Mouse (Mus musculus) ES-Bruce4 (cell line): Measurements from ENCODE around the gene Cyfip1. TPM values are rescaled to one million over a fixed set of nuclear protein-coding genes. Genes with fewer than 3 reads are reported as not detected.
A peak's percentile ranks its signal among the peaks of the same experiment; 100 is the strongest.

ENCODE experiments used
- H3K27ac ChIP-seq: 2 replicates; pipeline ENCODE4 v1.5.1; 2012; ENCODE audit warnings: low read length, inconsistent platforms; ENCODE audit not compliant: insufficient read depth
- H3K27me3 ChIP-seq: 2 replicates; pipeline ENCODE4 v1.6.1; 2012; ENCODE audit warnings: mild to moderate bottlenecking, low read length, inconsistent platforms; ENCODE audit not compliant: control insufficient read depth, poor library complexity, insufficient read depth, severe bottlenecking
- H3K36me3 ChIP-seq: 2 replicates; pipeline ENCODE4 v1.6.1; 2012; ENCODE audit warnings: inconsistent platforms, mild to moderate bottlenecking, low read length, moderate library complexity; ENCODE audit not compliant: control insufficient read depth, poor library complexity, insufficient read depth, severe bottlenecking
- H3K4me1 ChIP-seq: one replicate; pipeline ENCODE4 v1.8.1; 2011; ENCODE audit warnings: low read length; ENCODE audit not compliant: control insufficient read depth, insufficient read depth
- H3K4me3 ChIP-seq: 2 replicates; pipeline ENCODE4 v1.5.1; 2011; ENCODE audit warnings: low read depth, mild to moderate bottlenecking, low read length
- H3K9ac ChIP-seq: 2 replicates; pipeline ENCODE4 v1.6.1; 2012; ENCODE audit warnings: low read depth, mild to moderate bottlenecking, inconsistent platforms; ENCODE audit not compliant: poor library complexity, severe bottlenecking
- H3K9me3 ChIP-seq: replicated peaks from 2 replicates; pipeline ENCODE4 v1.6.1; 2012; ENCODE audit warnings: mild to moderate bottlenecking, low read length, inconsistent platforms; ENCODE audit not compliant: control insufficient read depth, poor library complexity, insufficient read depth, severe bottlenecking
- CTCF ChIP-seq: IDR thresholded peaks from one replicate; pipeline ENCODE4 v1.8.1; 2011; ENCODE audit warnings: low read depth, low read length
- EP300 ChIP-seq: IDR thresholded peaks from 2 replicates; pipeline ENCODE4 v1.6.1; 2011; ENCODE audit warnings: low read depth, low read length; ENCODE audit not compliant: insufficient read depth
- POLR2A ChIP-seq: IDR thresholded peaks from one replicate; pipeline ENCODE4 v1.8.1; 2011; ENCODE audit warnings: low read length; ENCODE audit not compliant: insufficient read depth
- polyA plus RNA-seq: library from polyadenylated mRNA; stranded (reverse); fragments of >200 nt; gene quantifications from 2 replicates; pipeline ENCODE4 v1.2.4, GENCODE M21; 2011; ENCODE audit warnings: low read depth; ENCODE audit not compliant: missing spikeins, insufficient read depth, insufficient read length

Gene Cyfip1
- polyA plus RNA-seq, 1 experiment, result 97.9 TPM

DNA sequence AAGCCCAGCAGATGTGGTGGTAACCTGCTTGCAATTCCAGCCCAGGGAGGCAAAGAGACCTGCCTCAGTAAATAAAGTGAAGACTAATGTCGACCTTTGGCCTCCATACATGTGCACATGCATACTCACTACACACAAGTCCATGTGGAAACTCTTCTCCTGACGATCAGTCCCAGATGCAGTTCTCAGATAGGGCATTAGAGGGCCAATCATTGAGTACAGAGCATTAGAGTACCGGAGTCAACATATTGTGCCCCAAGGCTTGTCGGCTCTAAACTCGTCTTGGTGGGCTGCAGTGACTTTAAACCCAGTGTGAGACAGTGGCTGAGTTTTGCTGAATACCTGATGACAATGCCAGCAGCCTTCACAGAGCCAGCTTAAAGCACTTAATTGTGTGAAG, 17.1 kb upstream of the Cyfip1 start:
- H3K4me3 ChIP-seq, result no peak overlapping the region
- no peaks in the 10 kb centered on the region for H3K27me3 ChIP-seq
- H3K27ac ChIP-seq, result no peak overlapping the region
- no peak for TF ChIP-seq CTCF
- TF ChIP-seq POLR2A, result no peak
- TF ChIP-seq EP300, result no peak
- no peaks in the 10 kb centered on the region for H3K4me1 ChIP-seq
- no peak overlapping the region for H3K9ac ChIP-seq
- H3K36me3 ChIP-seq, result peaks cover 19% of the 10 kb centered on the region
- no peaks in the 10 kb centered on the region for H3K9me3 ChIP-seq

DNA sequence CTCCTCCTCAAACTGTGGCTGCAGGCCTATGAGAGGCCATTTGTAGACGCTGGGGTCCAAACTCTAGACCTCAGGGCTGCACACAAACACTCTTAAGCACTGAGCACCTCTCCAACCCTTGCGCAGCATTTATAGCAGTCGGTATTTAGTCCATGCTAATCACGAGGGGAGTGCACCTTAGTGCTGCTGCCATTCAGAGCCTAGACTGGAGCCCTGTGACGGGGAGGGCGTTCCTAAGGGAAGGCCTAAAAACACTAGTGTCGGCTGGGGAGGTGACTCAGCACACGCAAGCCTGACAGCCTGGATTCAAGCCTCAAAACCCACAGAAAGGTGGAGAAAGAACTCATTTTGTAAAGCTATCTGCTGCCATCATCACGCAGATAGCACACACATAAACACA, 14.0 kb upstream of the Cyfip1 start:
- Histone ChIP-seq H3K36me3 (peaks cover 17% of the 10 kb centered on the region), H3K27ac (no peak overlapping the region), H3K27me3 (no peaks in the 10 kb centered on the region), H3K9me3 (no peaks in the 10 kb centered on the region), H3K9ac (no peak overlapping the region), H3K4me3 (no peak overlapping the region), H3K4me1 (no peaks in the 10 kb centered on the region)
- TF ChIP-seq EP300 (no peak), CTCF (no peak), POLR2A (no peak)

DNA sequence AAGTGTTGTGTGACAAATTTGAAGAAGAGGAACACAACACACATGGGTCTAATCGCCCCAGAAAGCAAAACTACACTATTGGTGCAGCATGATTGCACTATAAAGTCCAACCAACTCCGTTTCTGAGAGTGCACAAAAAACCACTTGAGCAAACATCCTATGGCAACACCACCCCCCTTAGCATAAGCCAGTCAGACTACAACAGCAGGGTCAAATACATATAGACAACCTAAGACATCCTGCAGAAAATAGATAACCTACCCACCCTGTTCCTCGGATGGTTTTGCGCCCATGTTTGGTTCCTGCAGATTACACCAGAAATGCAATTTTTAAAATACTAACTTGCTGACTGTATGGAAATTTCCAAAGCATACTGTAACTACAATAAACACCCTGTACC, 4.7 kb upstream of the Cyfip1 start:
- no peak overlapping the region for H3K9ac ChIP-seq
- H3K27ac ChIP-seq, result no peak overlapping the region
- H3K4me3 ChIP-seq, result no peak overlapping the region
- TF ChIP-seq EP300, result no peak
- no peak for TF ChIP-seq CTCF
- no peak for TF ChIP-seq POLR2A
- H3K36me3 ChIP-seq, result no peaks in the 10 kb centered on the region
- H3K9me3 ChIP-seq, result no peaks in the 10 kb centered on the region
- no peaks in the 10 kb centered on the region for H3K4me1 ChIP-seq
- H3K27me3 ChIP-seq, result no peaks in the 10 kb centered on the region

DNA sequence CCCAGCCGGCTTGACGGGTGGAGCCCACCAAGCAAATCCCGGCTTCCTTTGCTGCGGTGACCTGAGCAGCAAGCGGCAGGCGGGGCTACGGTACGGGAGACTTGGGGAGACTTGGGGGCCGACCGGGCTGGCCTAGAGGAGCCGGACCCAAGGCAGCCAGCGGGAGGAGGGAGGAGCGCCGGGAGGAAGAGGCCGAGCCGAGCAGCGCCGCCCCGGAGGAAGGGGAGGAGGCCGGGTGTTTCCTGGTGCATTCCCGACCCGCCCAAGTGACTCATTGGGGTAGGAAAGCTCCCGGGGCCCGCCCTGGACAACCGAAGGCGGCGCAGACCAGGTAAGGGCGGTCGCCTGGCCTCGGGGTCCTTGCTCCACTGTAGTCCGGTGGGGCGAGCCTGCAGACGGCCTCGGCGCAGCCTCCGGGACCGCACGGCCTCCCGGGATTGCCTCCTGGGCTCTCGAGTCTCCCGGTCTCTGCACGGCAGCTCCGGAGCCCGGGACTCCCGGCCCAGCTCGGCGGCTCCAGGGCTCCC, 495 bp downstream of the Cyfip1 start:
- Histone ChIP-seq H3K9me3 (no peaks in the 10 kb centered on the region), H3K9ac (peak overlapping the region; percentile 96), H3K36me3 (no peaks in the 10 kb centered on the region), H3K27me3 (no peaks in the 10 kb centered on the region), H3K4me1 (no peaks in the 10 kb centered on the region), H3K4me3 (peak overlapping the region; percentile 89), H3K27ac (peak overlapping the region; percentile 83)
- TF ChIP-seq EP300 (no peak), CTCF (no peak), POLR2A (no peak)

DNA sequence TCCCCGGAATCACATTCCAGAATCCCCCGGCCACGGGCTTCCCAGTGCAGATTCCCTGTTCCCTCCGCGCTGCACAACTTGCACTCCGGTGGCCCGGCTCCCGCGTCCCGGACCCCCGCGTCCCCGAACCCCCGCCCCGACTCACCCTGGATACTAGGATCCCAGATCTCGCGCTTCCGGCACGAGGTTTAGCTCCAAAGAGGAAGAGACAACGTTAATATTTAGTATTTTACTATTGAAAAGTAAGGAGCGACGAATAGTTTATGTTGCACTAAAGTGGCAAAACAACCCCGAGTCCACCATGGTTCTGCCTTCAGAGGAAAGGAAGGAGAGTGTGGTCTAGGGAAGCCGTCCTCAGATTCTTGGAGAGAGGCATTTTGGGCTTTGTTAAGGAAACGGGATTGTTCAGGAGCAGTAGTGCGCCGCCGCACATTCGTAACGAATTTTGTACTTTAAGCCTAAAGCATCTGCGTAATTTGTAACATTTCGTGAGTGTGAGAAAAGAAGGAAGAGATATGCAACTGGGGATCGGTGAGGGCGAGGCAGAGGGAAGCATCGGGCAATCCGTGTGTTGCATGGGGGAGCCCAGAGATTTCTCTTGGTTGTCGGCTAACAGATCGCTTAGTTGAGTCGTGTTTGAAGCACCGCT, 1.1 kb downstream of the Cyfip1 start:
- Histone ChIP-seq H3K27me3 (no peaks in the 10 kb centered on the region), H3K9me3 (no peaks in the 10 kb centered on the region), H3K9ac (peak overlapping the region; percentile 96), H3K36me3 (no peaks in the 10 kb centered on the region), H3K4me3 (peak overlapping the region; percentile 89), H3K27ac (peak overlapping the region; percentile 37), H3K4me1 (no peaks in the 10 kb centered on the region)
- no peak for TF ChIP-seq EP300
- TF ChIP-seq CTCF, result no peak
- TF ChIP-seq POLR2A, result no peak

DNA sequence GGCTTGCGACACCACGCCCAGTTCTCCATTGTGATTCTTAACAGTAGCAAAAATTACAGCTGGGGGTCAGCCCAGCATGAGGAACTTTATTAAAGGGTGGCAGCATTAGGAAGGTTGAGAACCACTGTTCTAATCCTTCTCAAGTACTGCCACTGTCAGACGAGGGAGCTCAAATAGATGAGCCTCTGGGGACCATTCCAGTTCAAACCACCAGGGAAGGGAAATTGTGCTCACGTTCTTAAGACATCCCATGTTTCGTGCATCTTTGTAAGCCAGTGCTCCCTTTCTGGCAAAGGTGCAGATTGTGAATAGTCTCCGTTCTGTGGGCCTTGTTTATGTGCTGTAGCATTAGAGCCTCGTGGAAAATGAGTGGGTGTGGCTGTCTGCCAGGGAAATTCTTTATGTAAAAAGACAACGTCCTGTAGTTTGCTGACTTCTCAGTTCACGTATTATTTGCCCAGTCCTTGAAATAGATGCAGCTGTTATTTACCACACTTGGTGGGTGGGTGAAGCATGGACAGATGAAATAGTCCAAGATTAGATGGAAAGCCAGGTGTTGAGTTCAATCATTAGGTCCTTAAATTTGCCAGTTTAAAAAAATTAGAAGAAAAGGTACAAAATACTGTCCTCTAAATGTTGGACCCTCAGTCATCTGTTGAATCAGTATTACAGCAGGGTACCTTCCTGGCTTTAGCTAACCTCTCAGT, 5.2 kb downstream of the Cyfip1 start:
- Histone ChIP-seq H3K9ac (no peak overlapping the region), H3K27ac (no peak overlapping the region), H3K9me3 (no peaks in the 10 kb centered on the region), H3K36me3 (peaks cover 4% of the 10 kb centered on the region), H3K4me3 (no peak overlapping the region), H3K4me1 (no peaks in the 10 kb centered on the region), H3K27me3 (no peaks in the 10 kb centered on the region)
- no peak for TF ChIP-seq POLR2A
- no peak for TF ChIP-seq CTCF
- TF ChIP-seq EP300, result no peak
